Mouse (Mus musculus) heart, postnatal 0 days (tissue): ENCODE measurements around the gene Mtg1.

Source experiments
- CTCF ChIP-seq: IDR thresholded peaks from 2 replicates; pipeline ENCODE4 v1.5.1; 2016; ENCODE audit warnings: antibody characterized with exemption, control low read depth, low read depth
- EP300 ChIP-seq: IDR thresholded peaks from 2 replicates; pipeline ENCODE4 v1.6.1; 2016; ENCODE audit warnings: antibody characterized with exemption, low read depth

- TF ChIP-seq CTCF, result no peak
- TF ChIP-seq EP300, result no peak
These were observed 10.4 kb upstream of the Mtg1 start for GRCm38 (mm10) chr7:140126934-140127333.
